Mouse (Mus musculus): ENCODE measurements around the gene Pigw. TPM values are rescaled to one million over a fixed set of nuclear protein-coding genes. Genes with fewer than 3 reads are reported as not detected.
"Not testable (repeated sequence)": the region's sequence is repeated elsewhere in the genome, so short reads cannot be mapped to it uniquely, and the experiment has no call there.

The Pigw gene
- polyA plus RNA-seq, 1 experiment from 2014 or later = 2.3 TPM

DNA sequence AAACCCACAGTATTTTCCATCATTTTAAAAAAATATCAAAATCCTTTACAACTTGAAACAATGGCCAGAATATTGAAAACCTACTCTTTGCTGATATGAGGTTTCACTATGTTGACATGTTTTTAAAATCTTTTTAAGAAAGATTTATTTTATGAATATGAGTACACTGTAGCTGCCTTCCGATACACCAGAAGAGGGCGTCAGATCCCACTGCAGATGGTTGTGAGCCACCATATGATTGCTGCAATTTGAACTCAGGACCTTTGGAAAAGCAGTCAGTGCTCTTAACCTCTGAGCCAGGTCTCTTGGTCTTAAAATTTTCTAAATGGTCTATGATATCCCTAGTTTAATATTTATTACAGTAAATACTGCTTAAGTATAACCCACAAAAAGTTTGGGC lies 40.8 kb downstream of the Pigw start:
- H3K9ac ChIP-seq = no peak overlapping the region
- no peak overlapping the region for H3K4me2 ChIP-seq
- H3K4me3 ChIP-seq = no peak overlapping the region
- no peak for ATAC-seq
- no peaks in the 10 kb centered on the region for H3K27me3 ChIP-seq
- peaks cover 76% of the 10 kb centered on the region for H3K36me3 ChIP-seq (ENCODE audit: poor library complexity, severe bottlenecking)
- 93% methylated on average over 2 of the region's 2 CpGs for WGBS
- no peak overlapping the region for H3K27ac ChIP-seq
- H3K9me3 ChIP-seq (replicated peaks) = no peaks in the 10 kb centered on the region
- no peaks in the 10 kb centered on the region for H3K4me1 ChIP-seq

GRCm38 (mm10) chr11:84829495-84829894 lies 50.6 kb downstream of the Pigw start:
- 0 out of 2 replicates have a peak, but pooled peaks have one; percentile 13 for ATAC-seq
- not testable (repeated sequence) for H3K9me3 ChIP-seq (replicated peaks); H3K27me3 ChIP-seq
- peaks cover 37% of the 10 kb centered on the region for H3K36me3 ChIP-seq (ENCODE audit: poor library complexity, severe bottlenecking)
- H3K27ac ChIP-seq = peak overlapping the region; percentile 21; the same call in 1 of the 2 replicates
- peaks cover 13% of the 10 kb centered on the region for H3K4me1 ChIP-seq
- H3K4me2 ChIP-seq = peak overlapping the region; percentile 92
- peak overlapping the region; percentile 59 for H3K4me3 ChIP-seq
- H3K9ac ChIP-seq = peak overlapping the region; percentile 71
- 80% methylated on average over 11 of the region's 11 CpGs for WGBS

- H3K27me3 ChIP-seq = no peaks in the 10 kb centered on the region
- H3K27ac ChIP-seq = peak within 1 kb of the TSS; percentile 21; the same call in 1 of the 2 replicates
- H3K4me2 ChIP-seq = peak within 1 kb of the TSS; percentile 92
- H3K9me3 ChIP-seq (replicated peaks) = no peaks in the 10 kb centered on the region
- H3K4me1 ChIP-seq = peaks cover 13% of the 10 kb centered on the region
- H3K4me3 ChIP-seq = peak within 1 kb of the TSS; percentile 59
- peak; percentile 89 for ATAC-seq
- WGBS = under 1% methylated on average over 58 of the region's 62 CpGs
- H3K36me3 ChIP-seq (ENCODE audit: poor library complexity, severe bottlenecking) = peaks cover 30% of the 10 kb centered on the region
- H3K9ac ChIP-seq = peak within 1 kb of the TSS; percentile 71
Measured at GRCm38 (mm10) chr11:84828516-84829399, 51.3 kb downstream of the Pigw start, which contains the start of gene Dhrs11. Dhrs11 (minus strand) TSS chr11:84828994.

- Histone ChIP-seq H3K9me3 (replicated peaks) (no peaks in the 10 kb centered on the region), H3K36me3 (ENCODE audit: poor library complexity, severe bottlenecking) (peaks cover 25% of the 10 kb centered on the region), H3K27me3 (no peaks in the 10 kb centered on the region), H3K4me2 (peak overlapping the region; percentile 92), H3K4me3 (peak overlapping the region; percentile 59), H3K9ac (no peak overlapping the region), H3K4me1 (peaks cover 13% of the 10 kb centered on the region), H3K27ac (no peak overlapping the region)
- no peak for ATAC-seq
- WGBS = 51% methylated on average over 3 of the region's 3 CpGs
Measured at GRCm38 (mm10) chr11:84827901-84828503, 52.1 kb downstream of the Pigw start.

- Histone ChIP-seq H3K27me3 (no peaks in the 10 kb centered on the region), H3K9me3 (replicated peaks) (no peaks in the 10 kb centered on the region), H3K27ac (no peak overlapping the region), H3K9ac (no peak overlapping the region), H3K36me3 (ENCODE audit: poor library complexity, severe bottlenecking) (peaks cover 20% of the 10 kb centered on the region), H3K4me1 (peaks cover 13% of the 10 kb centered on the region), H3K4me2 (no peak overlapping the region), H3K4me3 (no peak overlapping the region)
- no peak for ATAC-seq
Measured at GRCm38 (mm10) chr11:84827492-84827891, 52.6 kb downstream of the Pigw start.

Small RNAs within 50 kb of the gene (microRNA-seq; reads per million reads assigned to microRNA genes)
- gene Gm23564 = not detected

Other genes with a start within 250 kb of the Pigw start
- 8.9 and 12.3 TPM in 2 replicates for gene Mrm1, start 60.8 kb downstream of the Pigw start, polyA plus RNA-seq (2015; fragmentation: Nextera tagmentation; extraction: Ambion mirVana)
- gene Dhrs11, start 51.3 kb downstream of the Pigw start, polyA plus RNA-seq (2015; fragmentation: Nextera tagmentation; extraction: Ambion mirVana) = 3.6 and 3.8 TPM in 2 replicates
- gene Ggnbp2, start 9.5 kb downstream of the Pigw start, polyA plus RNA-seq (2015; fragmentation: Nextera tagmentation; extraction: Ambion mirVana) = 66.5 and 68.5 TPM in 2 replicates
- gene Myo19, start 137 bp downstream of the Pigw start, polyA plus RNA-seq (2015; fragmentation: Nextera tagmentation; extraction: Ambion mirVana) = 5.8 and 6.3 TPM in 2 replicates
- 75.3 and 76.3 TPM in 2 replicates for gene Znhit3, start 36.1 kb upstream of the Pigw start, polyA plus RNA-seq (2015; fragmentation: Nextera tagmentation; extraction: Ambion mirVana)
- 1.2 and 2.0 TPM in 2 replicates for gene Car4, start 77.5 kb upstream of the Pigw start, polyA plus RNA-seq (2015; fragmentation: Nextera tagmentation; extraction: Ambion mirVana)